Mouse (Mus musculus) liver, embryonic 14.5 days (tissue): Measurements from ENCODE around the gene Pip5k1b.

Experiments used
- CTCF ChIP-seq: IDR thresholded peaks from 2 replicates; pipeline ENCODE4 v1.5.1; 2016; ENCODE audit warnings: antibody characterized with exemption, low read depth, control low read depth
- EP300 ChIP-seq: IDR thresholded peaks from 2 replicates; pipeline ENCODE4 v1.6.1; 2016; ENCODE audit warnings: antibody characterized with exemption, low read depth

DNA sequence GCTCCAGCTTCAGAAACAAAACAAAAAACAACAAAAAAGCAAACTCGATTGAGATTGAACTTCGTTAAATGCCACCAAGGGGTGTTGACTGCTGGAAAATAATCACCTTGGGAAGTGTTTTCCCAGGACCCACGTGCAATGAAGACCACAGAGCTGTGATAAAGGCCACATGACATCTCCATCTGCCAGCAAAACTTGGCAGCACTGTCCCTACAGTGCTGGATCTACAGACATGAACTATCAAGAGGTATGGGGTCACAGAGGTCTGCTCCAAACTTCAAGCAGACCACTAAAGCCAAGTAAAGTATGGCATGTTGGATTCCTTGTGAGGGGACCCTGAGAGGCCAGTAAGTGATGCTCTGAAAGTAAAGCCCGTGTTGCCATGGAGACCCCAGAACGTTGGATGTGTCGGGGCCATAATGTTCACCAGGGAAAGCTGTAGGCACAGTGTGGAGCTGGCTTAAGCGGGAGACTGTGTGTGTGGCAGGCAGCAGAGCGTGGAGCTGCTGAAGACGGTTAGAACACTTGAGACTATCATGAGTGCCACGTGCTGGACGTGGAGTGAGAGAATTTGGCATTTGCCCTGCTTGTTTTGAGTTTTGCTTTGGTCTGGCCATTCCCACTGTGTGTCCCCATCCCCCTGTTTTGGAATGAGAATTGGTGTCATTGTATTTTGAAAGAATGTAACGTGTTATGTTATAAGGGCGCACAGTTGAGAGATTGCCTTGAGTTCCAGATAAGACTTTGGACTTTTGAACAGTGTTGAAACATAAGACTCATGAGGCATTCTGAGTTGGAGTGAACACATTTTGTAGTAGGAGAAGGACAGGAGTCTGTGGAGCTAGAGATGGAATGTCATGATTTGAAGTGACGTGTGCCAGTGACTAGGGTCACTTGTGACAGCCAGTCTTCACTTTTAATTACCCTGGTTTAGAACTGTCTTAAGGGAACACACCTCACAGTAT is 12.0 kb downstream of the Pip5k1b start:
- TF ChIP-seq CTCF (no peak), EP300 (no peak)
